Mouse (Mus musculus) urinary bladder, postnatal 4 days (tissue): Measurements from ENCODE around the gene 4921524J17Rik.

Source experiments
- DNase-seq, 2 experiments: peaks; one replicate each; pipeline ENCODE4 v3.0.0; 2021 to 2022; ENCODE audit warnings: low spot score in 2 of 2

4921524J17Rik gene

GRCm38 (mm10) chr8:85432168-85433016 is at the start of gene 4921524J17Rik:
TSS of gene 4921524J17Rik (minus strand) at chr8:85432833.
- DNase-seq, result peak; percentile 95 to 97

DNA sequence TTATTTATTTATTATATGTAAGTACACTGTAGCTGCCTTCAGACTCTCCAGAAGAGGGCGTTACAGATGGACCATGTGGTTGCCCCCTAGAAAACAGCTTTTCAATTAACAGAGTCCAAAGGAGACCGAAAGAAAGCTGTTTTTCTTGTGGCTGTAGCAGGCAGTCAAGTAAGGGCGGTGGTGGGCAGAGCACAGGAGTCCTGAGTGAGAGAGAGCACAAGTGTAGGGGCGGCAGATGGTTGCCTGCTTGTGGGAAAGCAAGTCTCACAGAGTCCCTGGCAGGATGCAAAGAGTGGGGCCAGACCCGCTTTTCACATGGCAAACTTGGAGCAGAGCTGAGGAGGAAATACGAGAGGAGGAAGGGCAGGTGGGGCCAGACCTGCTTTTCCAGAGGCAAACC is 49.8 kb upstream of the 4921524J17Rik start:
- DNase-seq, result no peak

DNA sequence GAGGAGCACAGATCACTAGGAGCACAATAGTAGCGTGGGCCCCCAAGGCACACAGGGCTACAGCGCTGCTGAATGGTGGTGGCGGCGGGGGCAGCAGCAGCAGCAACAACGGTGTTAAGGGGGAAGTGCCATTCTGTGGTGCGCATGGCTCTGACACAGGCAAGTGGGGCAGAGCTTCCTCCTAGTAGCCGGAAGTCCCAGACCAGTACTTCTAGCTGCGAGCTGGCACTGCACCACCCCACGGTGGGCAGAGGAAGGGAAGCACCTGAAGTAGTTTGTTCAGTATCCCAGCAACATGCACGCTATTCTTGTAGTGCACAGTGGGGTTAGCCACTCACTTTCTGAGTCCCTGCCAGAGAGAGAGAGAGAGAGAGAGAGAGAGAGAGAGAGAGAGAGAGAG is 49.3 kb upstream of the 4921524J17Rik start:
- DNase-seq, result no peak

DNA sequence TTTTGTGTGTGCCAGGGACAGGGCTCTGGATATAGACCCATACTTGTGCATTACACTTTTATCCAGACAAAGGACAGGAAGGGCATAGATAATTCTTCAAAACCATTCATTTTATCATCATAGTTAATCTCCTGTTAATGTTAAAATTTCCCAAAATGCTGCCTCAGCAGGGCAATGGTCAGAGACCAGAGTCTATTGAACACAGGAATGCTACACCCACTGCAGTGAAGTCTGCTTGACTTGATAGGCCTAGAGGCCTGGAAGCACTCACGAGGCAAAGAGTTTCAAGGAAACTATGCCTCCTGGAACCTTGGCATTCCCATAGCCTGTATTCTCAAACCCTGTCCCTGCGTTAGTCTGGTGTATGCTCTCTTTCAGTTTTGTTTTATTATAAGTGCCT is 47.1 kb upstream of the 4921524J17Rik start:
- no peak for DNase-seq

- DNase-seq, result no peak
Measured at GRCm38 (mm10) chr8:85478397-85478796, 45.8 kb upstream of the 4921524J17Rik start.

GRCm38 (mm10) chr8:85476970-85477545 is 44.4 kb upstream of the 4921524J17Rik start:
- DNase-seq, result no peak

DNA sequence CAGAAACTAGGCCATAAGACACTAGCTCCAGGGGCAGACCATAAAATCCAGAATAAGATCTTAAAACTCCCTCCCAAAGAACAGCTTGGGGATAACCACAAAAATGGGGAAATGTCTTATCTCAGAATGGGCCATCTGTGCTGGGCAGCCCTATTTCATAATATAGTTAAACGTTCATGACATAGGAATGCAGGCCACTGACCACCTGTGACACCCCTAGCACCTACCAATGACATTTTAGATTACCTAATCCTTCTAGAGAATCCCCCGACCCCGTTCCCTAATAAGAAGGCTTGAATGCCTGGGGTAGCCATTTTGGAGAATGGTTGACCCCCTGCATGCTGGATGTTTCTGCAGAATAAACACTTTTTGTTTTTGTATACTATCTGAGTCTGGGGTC is 42.3 kb upstream of the 4921524J17Rik start:
- no peak for DNase-seq

GRCm38 (mm10) chr8:85473246-85473645 is 40.6 kb upstream of the 4921524J17Rik start:
- DNase-seq, result no peak

GRCm38 (mm10) chr8:85472800-85473199 is 40.2 kb upstream of the 4921524J17Rik start:
- no peak for DNase-seq

- no peak for DNase-seq
Measured at GRCm38 (mm10) chr8:85470753-85471152, 38.1 kb upstream of the 4921524J17Rik start.

DNA sequence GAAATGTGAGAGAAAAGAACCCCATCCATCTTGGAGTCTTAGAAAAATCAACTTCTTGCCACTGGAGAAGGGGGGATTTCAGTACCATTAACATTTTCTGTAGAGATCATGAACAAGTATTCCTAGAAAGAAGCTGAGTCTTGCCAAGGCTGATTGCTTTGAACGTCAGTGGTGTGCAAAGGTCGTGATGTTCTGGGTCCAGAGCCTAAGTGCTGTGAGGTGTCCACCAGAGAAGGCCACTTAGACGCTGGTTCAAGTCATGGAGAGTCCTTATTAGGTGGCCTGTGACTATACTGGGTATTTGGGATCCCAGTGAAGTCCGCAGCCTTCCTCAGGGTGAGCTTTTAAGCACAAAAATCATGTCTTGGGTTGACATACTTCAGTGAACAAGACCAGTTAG is 33.4 kb upstream of the 4921524J17Rik start:
- no peak for DNase-seq

GRCm38 (mm10) chr8:85464316-85464715 is 31.7 kb upstream of the 4921524J17Rik start:
- DNase-seq, result no peak

- no peak for DNase-seq
Measured at GRCm38 (mm10) chr8:85462441-85462840, 29.8 kb upstream of the 4921524J17Rik start.

GRCm38 (mm10) chr8:85461377-85461776 is 28.7 kb upstream of the 4921524J17Rik start:
- DNase-seq, result no peak

- DNase-seq, result no peak
Measured at GRCm38 (mm10) chr8:85460804-85461203, 28.2 kb upstream of the 4921524J17Rik start.

DNA sequence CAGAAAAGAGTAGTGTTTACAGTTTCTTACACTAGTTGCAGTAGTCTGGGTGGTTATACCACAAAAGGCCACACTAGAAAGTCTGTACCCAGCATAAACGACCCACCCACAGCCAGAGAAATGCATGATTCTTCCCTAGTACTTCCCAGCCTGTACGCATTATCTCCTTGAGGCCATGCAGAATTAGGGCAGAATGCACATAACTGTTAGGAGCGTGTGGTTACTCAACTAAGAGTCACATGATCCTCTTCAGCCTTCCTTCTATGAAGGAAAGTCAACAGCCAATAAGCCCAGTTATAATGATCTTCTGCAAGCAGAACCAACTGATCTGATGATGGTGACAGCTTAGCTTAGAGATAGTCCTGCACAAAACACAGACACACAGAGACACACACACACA is 26.9 kb upstream of the 4921524J17Rik start:
- no peak for DNase-seq

- DNase-seq, result peak; percentile 26 to 72
Measured at GRCm38 (mm10) chr8:85456536-85456935, 23.9 kb upstream of the 4921524J17Rik start.

DNA sequence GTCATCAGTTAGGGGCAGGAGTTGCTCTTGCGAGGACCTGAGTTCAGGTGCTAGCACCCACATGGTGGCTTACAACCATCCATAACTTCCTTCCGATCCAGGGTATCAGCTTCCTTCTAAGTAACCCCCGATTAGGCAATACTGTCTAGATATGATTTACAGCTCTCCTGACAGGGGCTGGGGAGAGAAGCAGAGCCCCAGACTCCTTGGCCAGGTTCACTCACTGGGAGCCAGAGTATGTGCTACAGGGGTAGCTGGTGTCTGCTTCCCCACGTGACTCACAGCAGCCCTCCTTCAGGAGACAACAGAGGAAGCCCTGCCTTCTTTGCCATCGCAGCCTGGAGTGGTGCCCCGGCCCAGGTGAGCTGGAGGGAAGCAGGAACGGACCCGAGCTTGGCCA is 22.1 kb upstream of the 4921524J17Rik start:
- DNase-seq, result no peak

- DNase-seq, result no peak
Measured at GRCm38 (mm10) chr8:85453256-85453655, 20.6 kb upstream of the 4921524J17Rik start.

DNA sequence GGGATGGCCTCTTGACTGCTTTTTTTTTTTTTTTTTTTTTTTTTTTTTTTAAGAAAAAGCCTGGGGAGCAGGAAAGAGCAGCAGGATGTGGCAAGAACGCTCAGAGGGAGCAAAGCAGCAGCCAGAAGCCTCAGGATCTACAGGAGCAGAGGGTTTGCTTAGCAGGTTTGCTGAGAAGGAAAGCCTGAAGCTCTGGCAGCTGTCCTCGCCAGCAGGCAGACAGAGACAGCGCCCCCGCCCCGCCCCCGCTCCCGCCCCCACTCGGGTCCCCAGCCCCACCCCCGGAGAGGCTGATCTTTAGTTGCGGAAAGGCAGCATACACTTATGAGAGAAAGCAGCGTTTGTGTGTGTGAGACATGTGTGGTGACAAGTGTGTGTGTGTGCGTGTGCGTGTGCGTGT is 19.7 kb upstream of the 4921524J17Rik start:
- no peak for DNase-seq

GRCm38 (mm10) chr8:85450335-85450734 is 17.7 kb upstream of the 4921524J17Rik start:
- DNase-seq, result no peak

GRCm38 (mm10) chr8:85445936-85446685 is 13.5 kb upstream of the 4921524J17Rik start:
- no peak for DNase-seq

DNA sequence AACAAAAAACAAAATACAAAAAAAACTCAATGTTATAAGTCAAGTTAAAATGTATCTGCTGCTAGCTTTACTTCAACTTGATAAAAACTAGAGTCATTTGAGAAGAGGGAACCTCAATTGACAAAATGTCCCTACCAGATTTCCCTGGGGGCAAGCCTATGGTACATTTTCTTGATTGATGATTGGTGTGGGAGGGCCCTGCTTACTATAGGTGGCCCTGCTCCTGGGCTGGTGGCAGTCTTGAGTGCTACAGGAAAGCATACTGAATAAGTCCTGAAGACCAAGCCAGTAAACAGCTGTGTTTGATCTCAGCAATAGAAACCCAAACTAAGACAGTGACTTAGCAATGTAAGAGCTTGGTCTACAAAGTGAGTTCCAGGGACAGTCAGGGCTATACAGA is 11.5 kb upstream of the 4921524J17Rik start:
- DNase-seq, result no peak
